Mouse (Mus musculus): Measurements from ENCODE around the gene Dapp1.
"Not testable (repeated sequence)": the region's sequence is repeated elsewhere in the genome, so short reads cannot be mapped to it uniquely, and the experiment has no call there.

The Dapp1 gene

DNA sequence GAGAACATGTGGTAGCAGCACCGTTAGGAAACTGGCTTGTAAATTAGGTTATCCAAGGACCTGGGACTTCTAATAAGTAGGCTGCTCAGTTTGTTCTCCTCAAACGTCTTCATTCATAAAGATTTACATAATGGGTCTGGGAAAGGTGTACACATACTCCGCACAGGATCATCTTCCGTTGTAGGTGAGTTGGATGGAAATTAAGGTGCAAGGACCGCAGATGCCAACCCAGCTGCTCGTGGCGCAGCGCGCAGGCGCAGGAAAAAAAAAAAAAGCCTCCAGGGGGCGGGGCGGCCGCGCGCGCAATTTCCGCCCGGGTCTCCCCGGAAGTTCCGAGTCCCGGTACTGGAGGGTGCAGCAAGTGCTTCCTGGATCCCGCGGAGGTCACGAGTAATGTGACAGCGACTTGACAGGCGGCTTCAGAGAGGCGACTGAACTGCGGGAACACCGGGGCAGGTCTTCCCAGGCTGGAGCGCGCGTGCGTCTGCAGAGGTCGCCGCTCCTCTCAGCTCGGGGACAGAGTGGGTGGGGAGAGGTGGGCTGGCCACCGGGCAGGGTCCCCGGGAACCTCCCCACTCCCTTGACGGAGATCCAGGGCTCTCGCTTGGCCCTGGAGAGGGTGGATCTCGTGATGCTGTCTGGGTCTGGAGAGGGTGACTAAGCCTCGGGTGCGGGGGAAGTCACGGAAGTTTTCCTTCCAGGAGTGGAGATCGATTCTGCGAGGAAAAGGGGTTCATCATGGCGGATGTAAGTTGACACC lies 63.0 kb downstream of the Dapp1 start, which contains the start of gene Lamtor3:
Lamtor3 (plus strand) TSS at position 335 of the 760 bp plus-strand sequence.
- DNase-seq: peak; percentile 89

DNA sequence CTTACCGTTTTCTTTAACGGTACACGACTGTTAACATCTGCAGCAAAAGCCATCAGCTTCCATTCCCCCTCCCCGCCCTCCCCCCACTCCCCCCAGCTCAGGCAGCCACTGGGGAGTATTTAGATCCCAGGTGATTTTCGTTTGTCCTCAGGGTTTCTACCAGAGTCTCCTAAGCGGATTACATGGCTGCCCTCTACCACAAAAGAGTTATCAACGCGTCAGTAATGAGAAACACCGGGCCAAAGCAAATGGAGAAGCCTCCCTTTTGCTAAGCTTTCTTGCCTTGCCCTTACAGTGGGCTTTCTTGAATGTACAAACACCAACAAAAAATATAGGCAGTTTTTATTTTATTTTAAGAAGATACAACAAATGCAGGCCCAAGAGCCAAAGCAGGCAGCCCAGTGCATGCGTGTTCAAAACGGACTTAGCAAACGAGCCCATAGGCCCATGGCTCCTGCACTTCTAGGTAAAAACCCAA lies 63.6 kb downstream of the Dapp1 start:
- DNase-seq: no peak

GRCm38 (mm10) chr3:137914567-137914966 lies 66.8 kb downstream of the Dapp1 start:
- not testable (repeated sequence) for DNase-seq

GRCm38 (mm10) chr3:137913093-137913492 lies 68.3 kb downstream of the Dapp1 start:
- DNase-seq: no peak

DNA sequence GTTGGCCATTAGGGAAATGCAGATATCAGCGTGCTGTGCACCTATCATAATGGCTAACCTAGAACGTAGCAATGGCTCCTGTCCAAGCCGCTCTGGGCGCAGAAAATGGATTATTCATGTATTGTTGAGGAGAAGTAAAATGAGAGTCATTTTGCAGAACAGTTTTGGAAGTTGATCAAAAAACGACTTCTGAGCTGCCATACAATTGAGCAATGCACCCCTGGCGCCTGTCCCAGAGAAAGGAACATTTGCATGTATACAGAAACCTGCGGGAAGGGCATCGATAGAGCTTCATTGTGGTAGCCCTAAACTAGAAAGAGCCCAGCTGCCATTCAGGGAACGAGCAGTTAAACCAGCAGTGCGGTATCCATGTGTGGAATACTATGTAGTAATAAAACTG lies 81.2 kb downstream of the Dapp1 start:
- no peak for DNase-seq

GRCm38 (mm10) chr3:137897685-137898084 lies 83.7 kb downstream of the Dapp1 start:
- DNase-seq: no peak

- no peak for DNase-seq
Measured at GRCm38 (mm10) chr3:137896867-137897266, 84.5 kb downstream of the Dapp1 start.

- no peak for DNase-seq
Measured at GRCm38 (mm10) chr3:137896386-137896785, 85.0 kb downstream of the Dapp1 start.

DNA sequence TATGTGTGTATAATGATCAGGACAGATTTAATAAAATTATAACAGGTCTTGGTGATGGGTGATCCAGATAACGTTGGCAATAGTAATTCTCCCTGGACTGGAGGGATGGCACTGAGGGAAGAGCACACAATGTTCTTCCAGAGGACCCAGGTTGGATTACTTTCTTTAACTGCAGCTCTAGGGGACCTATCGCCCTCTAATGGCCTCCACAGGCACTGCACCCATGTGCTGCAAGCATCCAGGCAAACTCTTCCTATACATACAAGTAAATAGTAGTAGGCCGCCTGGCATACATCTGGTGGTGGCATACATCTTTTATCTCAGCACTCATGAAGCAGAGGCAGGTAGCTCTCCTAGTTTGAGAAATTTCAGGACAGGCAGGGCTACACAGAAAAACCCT lies 86.1 kb downstream of the Dapp1 start:
- no peak for DNase-seq

- no peak for DNase-seq
Measured at GRCm38 (mm10) chr3:137893789-137894188, 87.6 kb downstream of the Dapp1 start.

DNA sequence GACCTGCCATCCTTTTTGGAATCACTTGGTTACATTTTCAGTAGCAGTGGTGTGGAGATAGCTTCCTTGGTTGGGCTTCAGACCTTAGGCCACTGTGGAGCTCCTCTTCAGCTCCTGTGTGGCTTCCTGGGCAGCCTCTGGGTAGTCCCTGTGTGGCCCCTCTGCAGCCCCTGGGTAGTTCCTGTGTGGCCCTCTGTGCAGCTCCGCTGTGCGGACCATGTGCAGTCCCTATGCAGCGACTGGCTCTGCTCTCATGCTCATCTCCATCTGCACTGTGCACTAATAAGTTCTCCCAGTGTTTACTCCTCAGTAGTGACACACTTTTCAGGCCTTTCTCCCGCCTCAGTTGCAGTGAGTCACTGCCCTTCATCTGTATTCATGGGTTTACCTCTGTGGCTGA lies 89.2 kb downstream of the Dapp1 start:
- no peak for DNase-seq

DNA sequence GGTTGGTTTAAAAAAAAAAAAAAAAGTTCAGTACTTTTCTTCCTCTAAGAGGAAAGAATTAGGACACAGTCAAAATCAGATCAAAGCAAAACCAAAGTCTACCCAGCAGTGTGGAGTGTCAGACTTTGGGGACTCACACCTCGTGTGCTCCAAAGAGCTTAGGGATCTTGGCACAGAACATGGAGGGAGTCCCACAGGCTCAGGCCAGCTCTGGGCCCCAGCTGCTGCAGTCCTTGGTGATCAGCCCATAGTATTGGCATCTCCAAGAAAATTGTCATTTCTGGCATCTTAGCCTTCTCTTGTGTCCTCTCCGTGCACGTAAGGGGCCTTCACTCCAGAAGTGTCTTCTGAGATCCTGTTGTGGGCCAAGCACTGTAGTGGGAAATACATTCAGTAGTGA lies 90.3 kb downstream of the Dapp1 start:
- no peak for DNase-seq

- no peak for DNase-seq
Measured at GRCm38 (mm10) chr3:137887961-137888360, 93.4 kb downstream of the Dapp1 start.

- no peak for DNase-seq
Measured at GRCm38 (mm10) chr3:137881093-137881492, 100.3 kb downstream of the Dapp1 start.
